Mouse (Mus musculus): ENCODE results near the gene Ssbp4. TPM values are rescaled to one million over a fixed set of nuclear protein-coding genes. Genes with fewer than 3 reads are reported as not detected.
A peak's percentile ranks its signal among the peaks of the same experiment; 100 is the strongest.

Gene Ssbp4
- polyA plus RNA-seq, 1 experiment from 2014 or later = 73.3 TPM

DNA sequence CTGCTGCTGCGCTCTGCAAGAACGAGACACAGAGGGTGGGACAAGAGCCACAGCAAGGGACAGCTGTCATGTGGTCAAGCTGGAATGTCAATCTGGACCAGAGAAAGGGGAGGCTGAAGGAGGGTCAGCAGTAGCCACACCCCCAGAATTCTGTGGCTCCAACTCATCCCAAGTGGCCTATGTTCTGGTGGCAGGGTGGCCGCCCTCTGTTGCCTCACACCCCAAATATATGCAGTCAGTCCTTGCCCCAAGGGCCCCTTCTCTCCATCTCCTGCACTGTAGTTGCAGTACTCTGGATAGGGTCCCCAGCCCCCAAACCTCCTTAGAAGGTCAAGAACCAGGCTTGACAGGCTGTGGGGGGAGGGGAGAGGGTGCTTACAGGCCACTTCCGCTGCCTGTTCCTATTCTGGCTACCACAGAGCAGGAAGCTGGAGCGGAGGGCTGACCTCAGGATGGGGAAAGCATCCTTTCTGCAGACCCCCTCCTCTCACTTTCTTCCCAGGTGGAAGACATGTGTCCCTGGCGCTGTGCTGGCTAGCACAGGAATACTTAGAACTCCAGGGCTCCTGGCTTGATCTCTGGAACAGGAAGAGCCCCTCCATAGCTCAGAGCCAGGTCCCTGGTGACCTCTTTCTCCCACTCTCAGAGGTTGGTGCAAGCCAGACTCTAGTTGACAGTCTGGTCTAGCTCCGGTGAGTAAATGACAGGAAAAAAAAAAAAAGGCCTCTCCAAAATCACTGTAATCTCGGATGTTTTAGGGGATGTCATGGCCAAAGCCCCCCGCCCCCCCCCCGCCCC is 8.0 kb downstream of the Ssbp4 start:
- 17% methylated on average over 10 of the region's 10 CpGs for WGBS
- Histone ChIP-seq H3K4me3 (peak overlapping the region; percentile 48), H3K4me1 (peaks cover 81% of the 10 kb centered on the region), H3K27me3 (ENCODE audit: low read depth, poor library complexity, severe bottlenecking) (peaks cover 53% of the 10 kb centered on the region), H3K9me3 (replicated peaks) (peaks cover 7% of the 10 kb centered on the region), H3K27ac (replicated peaks) (peak overlapping the region; percentile 88), H3K36me3 (peaks cover 43% of the 10 kb centered on the region)
- DNase-seq (ENCODE audit: low spot score) = peak; percentile 71

DNA sequence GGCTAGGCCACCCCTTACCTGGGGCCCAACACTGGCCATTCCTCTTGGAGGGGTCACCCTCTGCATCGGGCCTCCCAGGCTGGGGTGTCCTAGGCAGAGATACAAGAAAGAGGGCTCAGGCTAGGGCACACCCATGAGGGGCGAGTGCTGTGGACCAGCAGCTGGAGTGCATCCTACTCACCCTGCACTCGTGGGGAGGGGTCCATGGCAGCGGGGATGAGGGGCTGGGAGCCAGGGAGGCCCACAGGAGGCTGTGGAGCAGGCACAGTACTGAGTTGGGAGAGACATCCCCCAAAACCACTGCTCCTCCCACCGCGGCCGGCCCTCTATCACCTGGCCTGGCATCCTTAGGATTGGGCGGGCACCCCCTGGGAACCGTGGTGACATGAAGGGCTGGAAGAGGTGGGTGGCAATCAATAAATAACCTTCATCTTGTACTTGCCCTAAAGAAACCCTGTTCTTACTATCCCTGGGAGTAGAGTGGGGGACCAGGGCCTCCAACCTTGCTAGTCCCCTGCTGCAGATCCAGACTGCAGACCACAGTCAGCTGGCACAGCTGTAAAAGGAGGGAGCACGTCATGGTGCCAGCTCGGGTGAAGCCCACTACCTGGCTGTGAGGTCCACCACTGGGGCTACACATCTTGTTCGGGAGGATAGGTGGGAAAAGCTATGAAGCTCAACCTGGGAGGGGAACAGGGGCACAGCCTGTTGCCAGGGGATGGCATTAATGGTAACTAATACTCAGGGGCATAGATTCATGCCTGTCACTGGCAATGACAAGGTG is 9.0 kb downstream of the Ssbp4 start:
- Histone ChIP-seq H3K4me1 (peaks cover 84% of the 10 kb centered on the region), H3K4me3 (peak overlapping the region; percentile 61; the same call in 1 of the 2 replicates), H3K27ac (replicated peaks) (peak overlapping the region; percentile 88), H3K36me3 (peaks cover 44% of the 10 kb centered on the region), H3K27me3 (ENCODE audit: low read depth, poor library complexity, severe bottlenecking) (peaks cover 60% of the 10 kb centered on the region), H3K9me3 (replicated peaks) (peaks cover 7% of the 10 kb centered on the region)
- no peak for DNase-seq (ENCODE audit: low spot score)
- 80% methylated on average over 12 of the region's 12 CpGs for WGBS

DNA sequence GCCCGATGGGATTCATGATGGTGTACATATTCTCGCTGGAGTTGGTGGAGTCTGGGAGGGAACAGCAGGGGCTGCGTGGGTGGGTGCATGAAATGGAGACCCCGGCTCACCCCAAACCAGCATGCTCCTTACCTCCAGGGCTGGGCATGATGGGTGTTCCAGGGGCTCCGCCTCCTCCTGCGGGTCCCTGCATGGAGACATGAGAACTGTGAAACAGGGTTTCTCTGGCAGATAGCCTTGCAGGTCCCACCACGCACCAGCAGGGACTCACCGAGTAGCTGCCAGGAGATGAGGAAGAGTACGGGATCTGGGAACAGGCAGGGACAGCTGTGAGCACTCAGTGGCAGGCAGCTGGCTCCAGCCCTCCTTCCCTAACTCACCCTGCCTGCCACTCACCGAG is 9.9 kb downstream of the Ssbp4 start:
- WGBS = 17% methylated on average over 10 of the region's 10 CpGs
- Histone ChIP-seq H3K27me3 (ENCODE audit: low read depth, poor library complexity, severe bottlenecking) (peaks cover 51% of the 10 kb centered on the region), H3K36me3 (peaks cover 43% of the 10 kb centered on the region), H3K4me1 (peaks cover 85% of the 10 kb centered on the region), H3K4me3 (peak overlapping the region; percentile 61), H3K27ac (replicated peaks) (peak overlapping the region; percentile 88), H3K9me3 (replicated peaks) (peaks cover 7% of the 10 kb centered on the region)
- DNase-seq (ENCODE audit: low spot score) = peak; percentile 58

DNA sequence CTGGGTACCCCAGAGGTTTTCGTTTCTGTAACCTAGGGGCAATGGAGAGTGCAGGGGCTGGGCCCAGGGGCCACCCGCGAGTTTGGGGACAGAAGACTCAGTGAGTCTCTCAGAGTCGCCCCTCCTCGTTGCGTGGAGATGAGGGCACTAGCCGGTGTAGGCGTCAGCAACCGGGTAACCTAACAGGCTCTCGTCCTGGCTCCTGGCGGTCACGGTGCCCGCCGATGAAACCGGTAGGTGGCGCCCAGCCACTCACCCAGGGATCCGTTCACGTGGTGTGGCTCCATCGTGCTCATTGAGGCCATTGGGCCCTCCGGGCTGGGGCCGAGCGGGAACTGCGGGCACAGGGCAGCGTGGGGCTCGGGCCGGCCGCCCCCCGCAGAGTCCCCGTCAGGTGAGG is 10.4 kb downstream of the Ssbp4 start:
- Histone ChIP-seq H3K4me3 (peak overlapping the region; percentile 61), H3K4me1 (peaks cover 89% of the 10 kb centered on the region), H3K27ac (replicated peaks) (peak overlapping the region; percentile 88), H3K36me3 (peaks cover 43% of the 10 kb centered on the region), H3K27me3 (ENCODE audit: low read depth, poor library complexity, severe bottlenecking) (peaks cover 51% of the 10 kb centered on the region), H3K9me3 (replicated peaks) (peaks cover 7% of the 10 kb centered on the region)
- peak; percentile 89 for DNase-seq (ENCODE audit: low spot score)
- WGBS = 3% methylated on average over 29 of the region's 29 CpGs

DNA sequence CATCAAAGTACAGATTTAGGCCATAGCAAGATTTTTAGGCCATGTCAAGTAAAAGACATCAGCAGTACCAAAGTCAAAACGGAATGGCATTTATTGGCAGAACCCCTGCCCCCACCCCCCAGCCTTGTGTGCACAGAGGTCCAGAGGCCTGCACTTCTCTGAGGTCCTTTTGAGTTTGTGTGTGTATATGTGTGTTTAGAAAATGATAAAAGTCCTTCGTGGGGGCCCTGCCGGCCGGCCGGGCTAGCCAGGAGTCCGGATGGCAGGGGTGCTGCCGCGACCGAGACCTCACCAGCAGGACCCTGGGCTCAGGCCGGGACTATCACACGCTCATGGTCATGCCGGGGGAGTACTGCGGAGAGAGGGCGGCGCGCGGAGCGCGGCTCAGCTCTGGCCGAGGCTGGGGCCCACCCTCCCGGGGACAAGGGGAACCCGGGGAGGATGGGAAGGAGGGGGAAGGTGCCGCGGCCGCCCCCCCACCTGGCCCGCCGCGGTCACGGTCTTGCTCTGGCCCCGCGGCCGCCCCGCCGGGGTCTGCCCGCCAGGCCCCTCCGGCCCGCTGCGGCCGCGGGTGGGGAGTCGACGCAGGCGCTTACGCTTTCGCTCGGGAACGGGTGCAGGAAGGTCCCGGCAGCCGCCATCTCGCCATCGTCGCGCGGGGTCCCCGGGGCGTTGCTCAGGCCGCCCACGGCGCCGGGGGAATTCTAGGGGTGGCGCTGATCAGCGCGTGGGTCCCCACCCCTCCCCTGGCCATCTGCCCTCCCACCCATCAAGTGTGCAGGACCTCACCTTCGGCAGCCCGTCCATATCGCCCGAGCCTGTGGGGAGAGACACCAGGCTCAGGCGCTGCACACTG is 11.0 kb downstream of the Ssbp4 start:
- Histone ChIP-seq H3K27ac (replicated peaks) (peak overlapping the region; percentile 88), H3K36me3 (peaks cover 36% of the 10 kb centered on the region), H3K4me1 (peaks cover 93% of the 10 kb centered on the region), H3K27me3 (ENCODE audit: low read depth, poor library complexity, severe bottlenecking) (peaks cover 51% of the 10 kb centered on the region), H3K9me3 (replicated peaks) (peaks cover 7% of the 10 kb centered on the region), H3K4me3 (peak overlapping the region; percentile 61)
- 5% methylated on average over 60 of the region's 68 CpGs for WGBS
- peak; percentile 52 for DNase-seq (ENCODE audit: low spot score)

DNA sequence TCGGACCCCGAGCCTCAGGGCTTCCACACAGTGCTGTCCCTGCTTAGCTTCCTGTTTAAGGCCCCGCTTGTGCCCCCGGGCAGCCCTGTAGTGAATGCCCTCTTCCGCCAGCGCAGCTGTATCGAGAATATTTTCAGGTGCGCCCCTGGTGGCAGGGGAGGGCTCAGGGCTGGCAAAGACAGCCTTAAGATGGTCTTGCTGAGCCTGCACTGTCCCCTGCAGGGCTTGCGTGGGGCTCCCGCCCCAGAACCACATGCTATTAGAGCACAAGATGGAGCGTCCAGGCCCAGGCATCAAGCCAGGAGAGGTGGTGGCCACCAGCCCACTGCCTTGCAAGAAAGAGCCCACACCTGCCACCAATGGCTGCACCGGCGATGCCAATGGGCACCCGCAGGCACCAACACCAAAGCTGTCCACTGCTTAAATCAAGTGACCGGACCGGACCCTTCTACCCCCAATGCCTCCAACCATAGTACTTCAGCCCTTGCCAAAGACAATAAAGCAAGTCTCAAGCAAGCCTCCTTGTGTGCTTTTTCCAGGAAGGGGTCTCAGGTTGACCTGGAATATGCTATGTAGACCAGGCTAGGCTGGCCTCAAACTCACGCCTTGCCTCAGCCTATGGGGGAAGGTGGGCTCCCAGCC is 11.8 kb downstream of the Ssbp4 start:
- Histone ChIP-seq H3K36me3 (peaks cover 35% of the 10 kb centered on the region), H3K4me1 (peaks cover 89% of the 10 kb centered on the region), H3K27me3 (ENCODE audit: low read depth, poor library complexity, severe bottlenecking) (peaks cover 51% of the 10 kb centered on the region), H3K9me3 (replicated peaks) (peaks cover 3% of the 10 kb centered on the region), H3K4me3 (peak overlapping the region; percentile 61), H3K27ac (replicated peaks) (peak overlapping the region; percentile 88; the same call in 1 of the 2 replicates)
- WGBS = 88% methylated on average over 17 of the region's 17 CpGs
- DNase-seq (ENCODE audit: low spot score) = peak; percentile 35

DNA sequence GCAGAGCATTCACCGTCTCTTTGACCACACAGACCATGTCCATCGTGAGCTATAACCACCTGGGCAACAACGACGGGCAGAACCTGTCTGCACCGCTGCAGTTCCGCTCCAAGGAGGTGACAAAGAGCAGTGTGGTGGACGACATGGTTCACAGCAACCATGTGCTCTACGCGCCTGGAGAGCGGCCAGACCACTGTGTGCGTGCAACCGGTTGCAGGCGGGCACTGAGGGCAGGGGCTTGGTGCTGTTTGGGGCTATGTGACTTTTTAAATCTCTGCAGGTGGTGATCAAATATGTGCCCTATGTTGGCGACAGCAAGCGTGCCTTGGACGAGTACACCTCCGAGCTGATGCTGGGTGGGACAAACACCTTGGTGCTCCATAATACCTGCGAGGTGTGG is 12.5 kb downstream of the Ssbp4 start:
- 93% methylated on average over 18 of the region's 18 CpGs for WGBS
- peaks cover 82% of the 10 kb centered on the region for H3K4me1 ChIP-seq

DNA sequence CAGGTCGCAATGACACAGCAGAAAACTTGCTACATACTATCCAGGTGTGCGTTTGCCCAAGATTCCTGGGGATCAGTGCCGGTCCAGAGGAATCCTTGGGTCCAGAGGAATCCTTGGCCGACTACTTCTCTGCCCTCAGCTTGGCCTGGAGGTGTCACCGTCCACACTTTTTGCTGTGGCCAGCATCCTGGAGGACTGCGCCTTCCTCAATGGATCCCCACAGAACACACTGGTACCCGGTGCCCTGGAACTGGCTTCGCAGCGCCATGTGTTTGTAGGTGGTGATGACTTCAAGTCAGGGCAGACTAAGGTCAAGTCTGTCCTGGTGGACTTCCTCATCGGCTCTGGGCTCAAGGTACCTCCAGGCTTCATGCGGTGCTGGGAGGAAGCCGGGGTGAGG is 12.9 kb downstream of the Ssbp4 start:
- peaks cover 51% of the 10 kb centered on the region for H3K27me3 ChIP-seq (ENCODE audit: low read depth, poor library complexity, severe bottlenecking)
- H3K4me1 ChIP-seq = peaks cover 78% of the 10 kb centered on the region
- H3K4me3 ChIP-seq = peak overlapping the region; percentile 69; the same call in 1 of the 2 replicates
- H3K9me3 ChIP-seq (replicated peaks) = no peaks in the 10 kb centered on the region
- 97% methylated on average over 12 of the region's 12 CpGs for WGBS
- H3K27ac ChIP-seq (replicated peaks) = no peak overlapping the region
- peaks cover 43% of the 10 kb centered on the region for H3K36me3 ChIP-seq
- no peak for DNase-seq (ENCODE audit: low spot score)

More for the DNA sequence above, 12.5 kb downstream of the Ssbp4 start:
- DNase-seq (ENCODE audit: low spot score) = no peak
- Histone ChIP-seq H3K9me3 (replicated peaks) (no peaks in the 10 kb centered on the region), H3K27ac (replicated peaks) (no peak overlapping the region), H3K4me3 (0 out of 2 replicates have a peak overlapping the region, but pooled peaks have one; percentile 69), H3K36me3 (peaks cover 39% of the 10 kb centered on the region), H3K27me3 (ENCODE audit: low read depth, poor library complexity, severe bottlenecking) (peaks cover 51% of the 10 kb centered on the region)

DNA sequence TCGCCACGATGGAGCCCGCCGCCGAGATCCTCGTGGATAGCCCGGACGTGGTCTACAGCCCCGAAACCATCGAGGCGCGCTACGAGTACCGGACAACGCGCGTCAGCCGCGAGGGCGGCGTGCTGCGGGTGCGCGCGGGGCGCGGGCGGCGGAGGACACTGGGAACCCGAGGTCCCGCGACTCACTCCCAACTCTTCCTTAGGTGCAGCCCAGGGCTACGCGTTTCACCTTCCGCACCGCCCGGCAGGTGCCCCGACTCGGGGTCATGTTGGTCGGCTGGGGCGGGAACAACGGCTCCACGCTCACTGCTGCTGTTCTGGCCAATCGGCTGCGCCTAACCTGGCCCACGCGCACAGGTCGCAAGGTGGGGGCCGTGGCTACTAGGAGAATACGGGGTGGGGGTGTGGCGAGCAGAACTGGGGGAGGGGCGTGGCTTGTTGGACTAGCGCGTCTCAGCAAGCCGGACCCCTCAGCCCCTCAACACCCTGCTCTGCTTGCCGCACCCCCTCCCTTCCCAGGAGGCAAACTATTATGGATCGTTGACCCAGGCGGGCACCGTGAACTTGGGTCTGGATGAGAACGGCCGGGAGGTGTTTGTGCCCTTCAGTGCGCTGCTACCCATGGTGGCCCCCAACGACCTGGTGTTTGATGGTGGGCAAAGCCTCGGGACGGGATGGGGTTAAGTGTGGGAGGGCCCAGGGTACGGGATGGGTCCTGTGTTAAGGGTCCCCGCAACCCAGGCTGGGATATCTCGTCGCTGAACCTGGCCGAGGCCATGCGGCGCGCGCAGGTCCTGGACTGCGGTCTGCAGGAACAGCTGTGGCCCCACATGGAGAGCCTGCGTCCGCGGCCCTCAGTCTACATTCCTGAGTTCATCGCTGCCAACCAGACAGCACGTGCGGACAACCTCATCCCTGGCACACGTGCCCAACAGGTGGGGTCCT is 13.8 kb downstream of the Ssbp4 start:
- Histone ChIP-seq H3K36me3 (peaks cover 52% of the 10 kb centered on the region), H3K27ac (replicated peaks) (peak overlapping the region; percentile 84), H3K4me3 (peak overlapping the region; percentile 69), H3K9me3 (replicated peaks) (no peaks in the 10 kb centered on the region), H3K4me1 (peaks cover 69% of the 10 kb centered on the region), H3K27me3 (ENCODE audit: low read depth, poor library complexity, severe bottlenecking) (peaks cover 46% of the 10 kb centered on the region)
- 11% methylated on average over 81 of the region's 82 CpGs for WGBS
- no peak for DNase-seq (ENCODE audit: low spot score)

DNA sequence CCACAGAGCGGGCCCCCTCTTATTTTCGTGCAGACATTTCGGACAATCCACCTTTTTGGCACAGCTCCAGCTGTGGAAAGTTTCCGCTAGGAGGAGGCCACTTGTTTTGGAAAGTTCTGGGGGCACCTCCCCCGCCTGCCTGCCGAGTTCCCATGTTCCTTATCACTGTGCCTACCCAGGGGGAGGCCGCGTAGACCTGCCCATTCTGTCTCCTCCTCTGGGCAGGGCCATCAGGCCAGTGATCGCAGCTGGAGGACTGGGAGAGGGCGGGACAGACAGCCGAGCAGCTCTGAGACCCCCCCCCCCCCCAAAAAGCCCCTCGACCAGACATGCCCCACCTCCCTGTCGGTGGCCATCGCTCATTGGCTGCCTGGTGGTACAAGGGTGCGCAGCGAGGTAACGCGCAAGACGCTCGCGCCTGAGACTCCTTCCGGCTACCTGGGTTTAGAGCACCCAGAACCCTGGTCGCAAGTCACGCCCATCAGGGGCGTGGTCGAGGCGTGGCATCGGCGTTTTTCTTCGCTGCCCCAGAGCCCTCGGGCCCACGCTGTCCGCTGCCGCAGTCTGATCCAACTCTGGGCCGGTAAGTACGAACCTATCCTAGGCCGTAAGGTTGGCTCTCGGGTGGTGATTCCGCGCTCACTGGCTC is 14.6 kb downstream of the Ssbp4 start, which contains the start of gene Isyna1:
Gene Isyna1 (plus strand): TSS at position 413 of the 649 bp plus-strand sequence.
- peak; percentile 93 for DNase-seq (ENCODE audit: low spot score)
- Histone ChIP-seq H3K27ac (replicated peaks) (peak within 1 kb of the TSS; percentile 84), H3K4me1 (peaks cover 61% of the 10 kb centered on the region), H3K9me3 (replicated peaks) (no peaks in the 10 kb centered on the region), H3K27me3 (ENCODE audit: low read depth, poor library complexity, severe bottlenecking) (peaks cover 38% of the 10 kb centered on the region), H3K4me3 (peak within 1 kb of the TSS; percentile 69), H3K36me3 (peaks cover 56% of the 10 kb centered on the region)
- WGBS = under 1% methylated on average over 40 of the region's 40 CpGs

All from midbrain, embryonic 10.5 days (tissue).